1 mouse cellular context compared by ENCODE assay signal in the genomic region with DNA sequence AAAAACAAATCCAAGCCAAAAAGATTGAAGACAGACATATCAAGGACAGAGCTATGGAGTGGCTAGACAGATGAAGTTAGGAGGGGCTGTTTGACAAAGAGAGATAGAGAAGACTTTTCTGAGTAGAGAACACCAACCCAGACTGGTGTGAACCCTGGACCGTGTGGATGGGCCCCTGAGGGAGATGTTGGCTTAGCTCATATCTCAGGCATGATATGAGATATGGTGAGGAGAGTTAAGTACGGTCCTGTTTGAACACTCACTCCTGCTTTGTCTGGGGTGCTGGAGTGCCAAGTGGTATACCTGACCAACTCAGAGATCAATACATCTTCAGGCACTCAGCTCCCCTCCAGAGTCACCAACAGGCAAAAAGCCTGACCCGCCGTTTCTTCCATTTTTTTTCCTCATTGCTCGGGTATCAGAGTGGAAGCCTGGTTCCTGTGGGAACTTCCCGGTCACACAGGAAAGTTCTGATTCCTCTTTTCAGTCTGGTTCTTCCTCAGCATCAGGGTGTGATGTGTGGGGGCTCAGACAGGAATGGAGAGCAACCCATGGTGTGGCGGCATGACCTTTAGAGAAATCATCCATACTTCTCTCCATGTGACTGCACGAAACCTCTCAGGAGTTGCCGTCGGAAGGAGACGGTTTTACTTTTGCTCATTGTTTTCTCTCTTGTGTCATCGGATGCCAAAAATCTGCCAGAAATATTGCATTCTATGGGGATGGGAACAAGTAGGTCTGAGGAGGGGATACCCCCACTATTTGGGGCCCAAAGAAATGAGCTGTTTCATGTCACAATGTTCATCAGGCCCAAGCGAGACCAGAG.
TF ChIP-seq lines count a peak whose summit lies in the region.

No protein-coding gene starts in this region.

TF ChIP-seq in CH12.LX, 34 proteins besides CTCF, POLR2A, EP300 and RAD21:
- TF ChIP-seq TCF12 (IDR thresholded peaks at IDR 0.05; ENCODE audit: low read depth, low read length) (no peak; the same call in 1 of the 2 replicates), BHLHE40 (IDR thresholded peaks at IDR 0.05; ENCODE audit: low read depth, low read length) (peak; percentile 38; the same call in 1 of the 2 replicates), USF2 (conservative IDR thresholded peaks at IDR 0.05; ENCODE audit: low read depth, low read length) (no peak), HCFC1 (IDR thresholded peaks at IDR 0.05; ENCODE audit: low read depth, low read length) (no peak), ELF1 (IDR thresholded peaks at IDR 0.05; ENCODE audit: low read depth, low read length) (no peak), ETS1 (conservative IDR thresholded peaks at IDR 0.05; ENCODE audit: low read depth, low read length) (peak; percentile 61; the same call in 1 of the 2 replicates), UBTF (IDR thresholded peaks at IDR 0.05; ENCODE audit: low read depth, low read length) (peak; percentile 7; the same call in 1 of the 2 replicates), JUN (IDR thresholded peaks at IDR 0.05; ENCODE audit: insufficient read depth, low read depth, low read length) (0 out of 2 replicates have a peak, but pooled peaks have one; percentile 3), MEF2A (IDR thresholded peaks at IDR 0.05; ENCODE audit: borderline replicate concordance, low read depth, low read length) (peak; percentile 51; the same call in 1 of the 2 replicates), MXI1 (IDR thresholded peaks at IDR 0.05; ENCODE audit: low read depth, low read length) (peak; percentile 82), IRF4 (IDR thresholded peaks at IDR 0.05; ENCODE audit: low read depth, low read length) (0 out of 2 replicates have a peak, but pooled peaks have one; percentile 56), NRF1 (IDR thresholded peaks at IDR 0.05; ENCODE audit: low read depth, low read length) (no peak), SIN3A (IDR thresholded peaks at IDR 0.05; ENCODE audit: low read length) (no peak; the same call in 1 of the 2 replicates)
